Mouse (Mus musculus): ENCODE data around the gene Xrcc3. TPM values are rescaled to one million over a fixed set of nuclear protein-coding genes. Genes with fewer than 3 reads are reported as not detected.

Xrcc3 gene
- total RNA-seq, 2 experiments from 2014 or later, result 1.7 to 2.0 TPM

GRCm38 (mm10) chr12:111785174-111785573, 28.5 kb downstream of the Xrcc3 start:
- ATAC-seq (replicated peaks; ENCODE audit: low FRiP score, poor library complexity, severe bottlenecking), result no peak

GRCm38 (mm10) chr12:111779544-111779943, 34.1 kb downstream of the Xrcc3 start:
- no peak for ATAC-seq (replicated peaks; ENCODE audit: low FRiP score, poor library complexity, severe bottlenecking)

- no peak for ATAC-seq (replicated peaks; ENCODE audit: low FRiP score, poor library complexity, severe bottlenecking)
Measured at GRCm38 (mm10) chr12:111777919-111778318, 35.8 kb downstream of the Xrcc3 start.

- no peak for ATAC-seq (replicated peaks; ENCODE audit: low FRiP score, poor library complexity, severe bottlenecking)
Measured at GRCm38 (mm10) chr12:111774845-111775244, 38.8 kb downstream of the Xrcc3 start.

GRCm38 (mm10) chr12:111774156-111774555, 39.5 kb downstream of the Xrcc3 start:
- no peak for ATAC-seq (replicated peaks; ENCODE audit: low FRiP score, poor library complexity, severe bottlenecking)

GRCm38 (mm10) chr12:111770651-111771050, 43.0 kb downstream of the Xrcc3 start:
- no peak for ATAC-seq (replicated peaks; ENCODE audit: low FRiP score, poor library complexity, severe bottlenecking)

- no peak for ATAC-seq (replicated peaks; ENCODE audit: low FRiP score, poor library complexity, severe bottlenecking)
Measured at GRCm38 (mm10) chr12:111769816-111770577, 43.7 kb downstream of the Xrcc3 start.

- ATAC-seq (replicated peaks; ENCODE audit: low FRiP score, poor library complexity, severe bottlenecking), result no peak
Measured at GRCm38 (mm10) chr12:111769306-111769705, 44.4 kb downstream of the Xrcc3 start.

- no peak for ATAC-seq (replicated peaks; ENCODE audit: low FRiP score, poor library complexity, severe bottlenecking)
Measured at GRCm38 (mm10) chr12:111768322-111768928, 45.2 kb downstream of the Xrcc3 start.

- no peak for ATAC-seq (replicated peaks; ENCODE audit: low FRiP score, poor library complexity, severe bottlenecking)
Measured at GRCm38 (mm10) chr12:111766313-111767236, 47.1 kb downstream of the Xrcc3 start.

GRCm38 (mm10) chr12:111762620-111763280, 50.9 kb downstream of the Xrcc3 start:
- no peak for ATAC-seq (replicated peaks; ENCODE audit: low FRiP score, poor library complexity, severe bottlenecking)

GRCm38 (mm10) chr12:111760306-111760908, 53.3 kb downstream of the Xrcc3 start:
- ATAC-seq (replicated peaks; ENCODE audit: low FRiP score, poor library complexity, severe bottlenecking), result no peak

- peak; percentile 26 for ATAC-seq (replicated peaks; ENCODE audit: low FRiP score, poor library complexity, severe bottlenecking)
Measured at GRCm38 (mm10) chr12:111759176-111760061, 54.3 kb downstream of the Xrcc3 start.

GRCm38 (mm10) chr12:111758381-111759175, 55.1 kb downstream of the Xrcc3 start, which contains the start of gene Klc1:
TSS of gene Klc1 (plus strand) at chr12:111758849.
- peak; percentile 68 for ATAC-seq (replicated peaks; ENCODE audit: low FRiP score, poor library complexity, severe bottlenecking)

- no peak for ATAC-seq (replicated peaks; ENCODE audit: low FRiP score, poor library complexity, severe bottlenecking)
Measured at GRCm38 (mm10) chr12:111757561-111758325, 55.9 kb downstream of the Xrcc3 start.

GRCm38 (mm10) chr12:111756698-111757082, 57.0 kb downstream of the Xrcc3 start:
- ATAC-seq (replicated peaks; ENCODE audit: low FRiP score, poor library complexity, severe bottlenecking), result no peak
